Mouse (Mus musculus) layer of hippocampus, adult 11-12 months (tissue): ENCODE measurements around the gene Prss34.

Experiments
- DNase-seq: peaks from one replicate; pipeline ENCODE4 v3.0.0; 2022; ENCODE audit warnings: low spot score

Prss34 gene

DNA sequence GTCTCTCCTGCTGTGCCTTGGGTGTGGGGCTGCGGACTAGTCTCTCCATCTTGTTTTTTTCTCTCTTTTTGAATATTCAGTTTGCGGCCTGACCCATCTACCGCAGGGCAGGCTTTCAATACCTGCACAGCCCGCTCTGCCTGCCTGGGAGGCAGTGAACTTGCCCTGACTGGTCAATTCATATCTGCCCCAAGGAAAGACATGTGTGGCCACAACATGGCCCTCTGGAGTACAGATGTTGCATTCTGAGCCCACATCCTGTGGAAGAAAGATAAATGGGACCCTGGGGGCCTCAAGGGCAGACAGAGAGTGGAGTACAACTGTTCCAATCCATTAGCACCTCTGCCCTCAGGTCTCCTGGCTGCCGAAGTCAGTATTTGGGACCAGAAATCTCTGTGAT is at the start of gene Prss34:
Gene Prss34, plus strand, starts transcription at position 301 of the 400 bp plus-strand sequence.
- DNase-seq, result no peak

DNA sequence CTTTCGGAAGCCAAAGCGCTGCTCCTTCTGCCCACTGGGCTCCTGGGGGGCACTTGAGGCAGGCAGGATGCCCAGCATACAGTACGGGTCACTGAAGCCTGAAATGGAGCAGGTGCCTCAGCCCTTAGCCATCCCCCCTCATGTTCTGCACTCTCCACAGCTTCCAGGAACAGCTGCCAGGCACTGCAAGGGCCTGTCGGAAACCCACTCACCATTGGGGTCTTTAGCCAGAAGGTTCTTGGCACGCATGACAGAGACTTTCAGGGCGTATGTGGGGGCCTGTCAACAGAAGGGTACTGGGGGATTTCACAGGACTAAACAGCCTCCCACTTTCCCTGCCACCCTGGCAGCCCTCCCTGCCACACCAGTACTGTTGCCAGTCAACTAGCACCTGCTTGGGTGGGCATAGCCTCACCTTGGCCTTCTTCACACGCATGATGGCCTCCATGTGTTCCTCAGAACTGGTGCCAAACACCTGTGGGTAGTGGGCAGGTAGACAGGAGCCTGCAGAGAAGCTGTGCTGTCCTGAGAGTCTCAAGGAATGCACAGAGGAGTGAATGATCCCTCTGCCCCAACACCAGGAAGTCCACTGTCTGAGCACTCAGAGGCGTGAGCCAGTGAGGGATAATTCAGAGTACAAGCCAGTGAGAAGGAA is 47.9 kb upstream of the Prss34 start:
- no peak for DNase-seq

DNA sequence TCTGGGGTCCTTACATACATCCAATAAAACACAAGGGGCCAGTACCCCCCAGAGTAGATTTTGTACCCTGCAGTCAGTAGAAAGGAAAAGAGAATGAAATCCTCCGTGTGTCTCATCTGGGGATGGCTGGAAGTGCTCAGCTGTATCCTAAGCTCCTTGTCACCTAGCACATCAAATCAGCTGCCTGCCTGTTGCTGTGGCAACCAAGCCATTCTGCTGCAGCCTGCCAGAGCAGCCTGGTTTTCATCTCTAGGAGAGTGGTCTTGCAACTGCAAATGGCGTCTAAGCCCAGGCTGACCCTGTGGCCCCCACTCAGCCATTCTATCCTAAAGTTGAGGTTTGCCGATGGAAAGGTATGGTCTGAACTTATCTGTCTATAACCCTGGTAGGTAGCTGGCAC is 45.6 kb upstream of the Prss34 start:
- no peak for DNase-seq

DNA sequence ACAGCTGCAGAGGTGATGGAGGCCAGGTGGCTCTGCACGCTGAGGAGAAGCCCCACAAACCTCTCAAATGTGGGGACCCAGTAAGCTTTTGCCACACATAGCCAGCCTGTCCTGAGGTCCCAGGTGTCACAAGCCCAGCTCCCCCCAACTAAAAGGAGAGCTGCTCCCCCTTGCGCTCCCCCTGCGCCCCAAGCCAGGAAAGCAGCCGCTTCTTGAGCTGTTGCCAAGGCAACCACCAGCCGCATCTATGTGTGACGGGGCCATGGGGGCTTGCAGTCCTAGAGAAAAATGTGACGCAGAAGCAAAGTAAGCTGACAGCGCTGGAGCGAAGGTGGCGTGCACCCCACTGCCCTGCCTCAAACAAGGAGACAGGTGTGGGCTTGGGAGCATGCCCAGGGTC is 44.4 kb upstream of the Prss34 start:
- no peak for DNase-seq

- DNase-seq, result no peak
Measured at GRCm38 (mm10) chr17:25255110-25255509, 43.1 kb upstream of the Prss34 start.

DNA sequence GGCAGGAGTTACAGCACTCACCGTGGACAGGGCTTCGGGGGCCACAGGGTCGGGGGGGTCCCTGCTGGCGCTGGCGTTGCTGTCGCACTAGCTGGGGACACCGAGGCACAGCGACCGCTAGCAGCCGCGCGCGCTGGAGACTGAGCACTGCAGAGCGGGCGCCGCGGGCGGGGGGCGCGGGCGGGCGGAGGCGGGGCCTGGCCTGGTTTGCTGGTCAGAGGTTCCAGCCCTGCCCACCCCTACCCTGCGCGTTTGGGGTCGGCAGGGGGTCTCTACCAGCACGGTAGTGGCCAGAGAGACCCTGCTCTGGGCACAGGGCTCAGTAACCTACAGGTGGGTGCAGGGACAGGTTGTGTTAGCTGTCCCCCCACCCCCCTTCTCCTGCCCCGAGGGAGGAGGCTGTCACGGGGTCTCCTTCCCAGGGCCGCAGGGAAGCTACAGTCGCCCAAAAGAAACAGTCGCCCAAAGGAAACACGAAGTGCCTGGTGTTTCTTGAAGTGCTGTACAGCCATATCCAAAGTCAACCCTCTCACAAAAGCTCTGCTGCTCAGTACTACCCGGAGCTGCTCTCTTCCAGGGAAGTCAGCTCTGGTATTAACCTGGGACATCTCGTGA is 41.9 kb upstream of the Prss34 start, which contains the start of gene Baiap3:
Gene Baiap3, minus strand, starts transcription at position 225 of the 615 bp plus-strand sequence.
- DNase-seq, result no peak

DNA sequence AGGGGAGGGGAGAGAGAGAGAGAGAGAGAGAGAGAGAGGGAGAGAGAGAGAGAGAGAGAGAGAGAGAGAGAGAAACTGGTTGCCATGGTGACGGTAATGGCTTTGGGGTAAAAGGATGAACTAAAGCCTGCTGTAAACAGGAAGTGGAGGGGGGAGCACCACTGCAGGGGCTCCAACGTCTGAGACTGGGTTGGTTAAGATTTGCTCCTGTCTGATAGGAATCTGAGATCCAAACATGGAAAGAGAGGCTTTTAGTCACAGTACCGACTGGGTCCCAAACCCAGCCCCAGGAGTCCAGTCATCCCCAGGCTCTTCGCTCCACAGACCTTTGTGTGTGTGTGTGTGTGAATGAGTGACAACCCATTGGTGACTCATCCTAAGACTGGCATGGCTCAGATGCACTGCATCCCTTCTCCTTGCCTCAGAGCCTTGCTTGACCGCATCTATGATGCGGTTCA is 40.4 kb upstream of the Prss34 start:
- DNase-seq, result no peak

DNA sequence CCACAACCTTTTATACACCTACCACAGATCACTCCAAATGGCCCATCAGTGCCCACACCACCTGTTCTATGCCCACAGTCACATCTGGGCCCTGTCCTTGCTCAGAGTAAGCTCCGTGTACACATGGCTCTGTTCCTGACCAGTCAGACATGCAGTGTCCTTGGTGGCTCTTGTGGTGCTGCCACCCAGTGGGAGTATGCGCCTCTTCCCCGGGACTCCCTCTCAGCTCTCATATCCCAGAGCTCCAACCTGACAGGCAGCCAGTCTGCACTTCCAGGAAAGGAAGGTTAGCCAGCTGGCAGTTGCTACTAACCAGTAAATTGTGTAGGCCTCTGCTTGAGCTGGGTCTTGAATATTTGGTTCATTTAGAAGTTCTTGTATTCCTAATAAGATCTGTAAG is 33.7 kb upstream of the Prss34 start:
- DNase-seq, result peak; percentile 37

- DNase-seq, result no peak
Measured at GRCm38 (mm10) chr17:25270795-25271335, 27.3 kb upstream of the Prss34 start.

GRCm38 (mm10) chr17:25272326-25272725 is 25.9 kb upstream of the Prss34 start:
- DNase-seq, result no peak

DNA sequence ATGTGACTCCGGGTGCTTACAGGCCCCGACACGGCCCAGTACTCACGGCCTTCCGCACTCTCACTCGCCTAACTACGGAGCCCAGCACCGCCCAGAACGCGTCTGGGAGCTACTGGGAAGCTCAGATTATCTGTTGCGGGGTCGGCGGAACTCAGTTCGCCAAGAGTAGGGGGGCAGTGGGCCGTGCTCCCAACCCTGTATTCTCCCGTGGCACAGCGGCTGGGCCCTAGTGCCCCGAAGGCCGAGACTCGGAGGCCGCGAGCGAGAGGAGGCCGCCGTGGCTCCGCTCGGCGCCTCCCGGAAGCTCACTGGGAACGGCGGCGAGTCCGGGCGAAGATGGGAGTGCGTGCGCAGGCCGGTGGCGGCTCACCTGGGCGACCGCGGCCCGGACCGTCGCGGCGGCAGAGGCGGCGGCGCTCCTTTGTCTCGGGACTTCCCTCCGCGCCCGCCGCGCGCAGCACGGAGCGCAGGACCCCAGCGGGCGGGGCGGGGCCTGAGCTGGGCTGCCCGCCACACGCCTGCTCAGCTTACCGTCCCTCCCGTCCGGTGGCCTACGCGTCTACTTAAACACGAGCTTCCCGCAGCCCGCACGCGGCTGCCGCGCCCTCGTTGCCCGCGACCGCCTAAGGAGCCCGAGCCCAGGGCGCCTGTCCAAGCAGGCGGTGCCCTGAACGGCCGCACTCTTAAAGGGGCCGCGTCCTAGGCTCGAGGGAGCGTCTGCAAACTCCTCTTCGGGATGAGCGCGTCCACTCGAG is 25.1 kb upstream of the Prss34 start:
- peak; percentile 92 for DNase-seq

DNA sequence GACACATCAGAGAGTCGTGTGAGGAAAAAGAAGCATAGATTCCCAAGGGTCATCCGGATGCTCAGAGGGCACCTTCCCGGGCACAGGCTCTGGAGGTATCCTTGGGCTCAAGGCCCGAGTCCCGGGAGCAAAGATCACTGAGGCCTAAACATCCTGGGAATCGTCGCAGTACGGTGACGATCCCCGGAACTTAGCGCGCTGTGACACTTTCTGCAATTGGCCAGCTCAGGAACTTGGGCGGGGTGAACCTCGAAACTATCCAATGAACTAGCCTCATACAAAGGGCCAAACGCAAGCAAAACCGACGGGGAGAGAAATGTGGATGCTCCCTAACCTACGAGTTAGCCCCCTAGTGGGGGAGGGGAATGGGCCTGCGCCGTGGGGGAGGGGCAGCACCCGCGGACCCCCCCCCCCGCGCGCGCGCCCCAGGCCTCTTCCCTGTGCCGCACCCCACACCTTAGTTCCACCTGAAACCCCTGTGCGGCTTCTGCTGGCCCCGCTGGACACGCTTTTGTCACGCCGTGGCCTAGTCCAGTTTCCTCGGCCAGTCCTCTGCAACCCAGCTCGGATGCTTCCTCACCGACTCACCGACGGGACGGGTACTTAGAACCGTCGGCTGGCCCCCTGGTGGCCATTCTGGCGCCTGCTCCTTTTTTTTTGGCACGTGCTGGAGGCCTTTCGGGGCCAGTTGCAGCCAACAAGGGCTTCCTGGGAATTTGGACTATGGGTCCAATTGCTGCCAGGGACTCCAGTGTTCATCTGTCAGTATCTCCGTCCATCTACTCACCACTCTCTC is 24.3 kb upstream of the Prss34 start:
- peak; percentile 97 for DNase-seq

- DNase-seq, result no peak
Measured at GRCm38 (mm10) chr17:25274571-25275346, 23.4 kb upstream of the Prss34 start, which contains the start of gene Ube2i. Gene Ube2i, minus strand, starts transcription at chr17:25274622.

DNA sequence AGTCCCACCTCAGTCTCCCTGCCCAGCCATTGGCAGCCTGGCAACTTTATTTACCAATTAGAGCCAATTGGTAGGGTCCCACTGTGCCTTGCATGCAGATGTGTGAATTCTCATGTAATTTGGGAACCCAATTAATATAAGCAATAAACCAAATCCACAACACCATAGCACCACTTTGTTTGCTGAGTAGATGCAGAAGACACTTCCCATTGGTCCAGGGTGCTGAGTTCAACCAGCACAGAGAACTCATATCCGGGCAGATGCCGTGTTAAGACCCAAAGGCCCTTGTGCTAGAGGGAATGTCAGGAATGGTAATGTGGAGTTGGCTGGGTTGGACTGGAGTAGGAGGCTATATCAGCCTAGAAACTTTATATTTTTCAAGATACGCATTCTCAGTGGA is 22.4 kb upstream of the Prss34 start:
- no peak for DNase-seq

- DNase-seq, result peak; percentile 52
Measured at GRCm38 (mm10) chr17:25282133-25282532, 16.1 kb upstream of the Prss34 start.

- peak; percentile 72 for DNase-seq
Measured at GRCm38 (mm10) chr17:25285033-25285432, 13.2 kb upstream of the Prss34 start.

GRCm38 (mm10) chr17:25288842-25289241 is 9.4 kb upstream of the Prss34 start:
- DNase-seq, result peak; percentile 39

- DNase-seq, result no peak
Measured at GRCm38 (mm10) chr17:25290411-25290810, 7.8 kb upstream of the Prss34 start.

DNA sequence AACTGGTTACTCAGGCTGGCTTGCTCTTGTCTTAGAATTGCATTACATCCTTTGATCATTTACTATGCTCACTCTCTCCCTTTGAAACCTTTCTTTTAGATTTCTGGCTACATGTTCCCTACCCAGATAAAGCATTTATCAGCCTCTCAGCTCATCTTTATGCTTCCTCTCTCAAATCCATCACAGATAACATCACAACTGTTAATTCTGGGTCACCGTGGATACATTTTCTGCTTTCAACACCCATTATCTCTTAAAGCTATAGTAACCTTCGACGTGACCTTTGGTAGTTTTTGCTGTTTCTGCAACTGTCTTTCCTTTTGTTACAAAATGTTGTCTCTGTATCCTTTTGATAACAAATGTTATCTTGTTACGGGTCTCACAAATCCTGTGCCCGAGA is 4.7 kb upstream of the Prss34 start:
- no peak for DNase-seq

GRCm38 (mm10) chr17:25294111-25294510 is 4.1 kb upstream of the Prss34 start:
- no peak for DNase-seq

GRCm38 (mm10) chr17:25308346-25308745 is 10.2 kb downstream of the Prss34 start, which contains the start of gene Prss28:
Gene Prss28, plus strand, starts transcription at chr17:25308646.
- DNase-seq, result no peak
